Mouse (Mus musculus) retina, embryonic 14.5 days (tissue): ENCODE measurements around the gene Aak1.
A peak's percentile ranks its signal among the peaks of the same experiment; 100 is the strongest.
"Not testable (repeated sequence)": the region's sequence is repeated elsewhere in the genome, so short reads cannot be mapped to it uniquely, and the experiment has no call there.

Experiments used
- DNase-seq: peaks from one replicate; pipeline ENCODE4 v3.0.0-alpha.2; 2015; ENCODE audit warnings: low spot score

The Aak1 gene

GRCm38 (mm10) chr6:86841949-86842348, 7.4 kb upstream of the Aak1 start:
- DNase-seq = no peak

- no peak for DNase-seq
Observed at GRCm38 (mm10) chr6:86843636-86844035, 5.7 kb upstream of the Aak1 start.

- no peak for DNase-seq
Observed at GRCm38 (mm10) chr6:86846467-86846866, 2.9 kb upstream of the Aak1 start.

- DNase-seq = no peak
Observed at GRCm38 (mm10) chr6:86847816-86848215, 1.5 kb upstream of the Aak1 start.

GRCm38 (mm10) chr6:86848580-86848914, 770 bp upstream of the Aak1 start:
- DNase-seq = no peak

GRCm38 (mm10) chr6:86849692-86850445, 552 bp downstream of the Aak1 start:
- peak; percentile 35 for DNase-seq

GRCm38 (mm10) chr6:86850588-86850987, 1.3 kb downstream of the Aak1 start:
- DNase-seq = peak; percentile 8

- no peak for DNase-seq
Observed at GRCm38 (mm10) chr6:86851561-86851960, 2.2 kb downstream of the Aak1 start.

- no peak for DNase-seq
Observed at GRCm38 (mm10) chr6:86853928-86854327, 4.6 kb downstream of the Aak1 start.

GRCm38 (mm10) chr6:86854941-86855340, 5.6 kb downstream of the Aak1 start:
- DNase-seq = no peak

GRCm38 (mm10) chr6:86858606-86859005, 9.3 kb downstream of the Aak1 start:
- no peak for DNase-seq

GRCm38 (mm10) chr6:86860732-86861463, 11.6 kb downstream of the Aak1 start:
- DNase-seq = peak; percentile 13

- no peak for DNase-seq
Observed at GRCm38 (mm10) chr6:86864358-86864757, 15.0 kb downstream of the Aak1 start.

- DNase-seq = no peak
Observed at GRCm38 (mm10) chr6:86870335-86870734, 21.0 kb downstream of the Aak1 start.

- no peak for DNase-seq
Observed at GRCm38 (mm10) chr6:86871783-86872182, 22.5 kb downstream of the Aak1 start.

GRCm38 (mm10) chr6:86874711-86875375, 25.5 kb downstream of the Aak1 start:
- no peak for DNase-seq

GRCm38 (mm10) chr6:86876451-86876850, 27.1 kb downstream of the Aak1 start:
- no peak for DNase-seq

- DNase-seq = not testable (repeated sequence)
Observed at GRCm38 (mm10) chr6:86878656-86879055, 29.3 kb downstream of the Aak1 start.

- DNase-seq = no peak
Observed at GRCm38 (mm10) chr6:86879314-86879713, 30.0 kb downstream of the Aak1 start.

GRCm38 (mm10) chr6:86884230-86884629, 34.9 kb downstream of the Aak1 start:
- DNase-seq = no peak

- DNase-seq = no peak
Observed at GRCm38 (mm10) chr6:86884746-86885145, 35.4 kb downstream of the Aak1 start.

- no peak for DNase-seq
Observed at GRCm38 (mm10) chr6:86885816-86886529, 36.7 kb downstream of the Aak1 start.
